Mouse (Mus musculus) CH12.LX (cell line): ENCODE measurements around the gene Rybp. TPM values are rescaled to one million over a fixed set of nuclear protein-coding genes. Genes with fewer than 3 reads are reported as not detected.

Source experiments
- DNase-seq: peaks from one replicate; pipeline ENCODE4 v3.0.0-alpha.2; 2013; ENCODE audit errors: extremely low read depth
- H3K27ac ChIP-seq: 2 replicates; pipeline ENCODE4 v1.5.1; 2012; ENCODE audit warnings: low read depth, mild to moderate bottlenecking, control low read depth, moderate library complexity; ENCODE audit not compliant: insufficient read depth
- H3K27me3 ChIP-seq: replicated peaks from 2 replicates; pipeline ENCODE3; 2012; ENCODE audit warnings: inconsistent platforms
- H3K36me3 ChIP-seq, 2 experiments: replicated peaks in 1 of 2; 2 replicates each; pipeline versions ENCODE3 to v1.6.1; 2012; ENCODE audit warnings: inconsistent platforms in 1 of 2, low read length in 1 of 2, mild to moderate bottlenecking in 1 of 2, mixed read lengths in 1 of 2, moderate library complexity in 1 of 2; ENCODE audit not compliant: control insufficient read depth in 1 of 2, insufficient read depth in 1 of 2
- H3K4me1 ChIP-seq, 2 experiments: 2 replicates each; pipeline ENCODE4 v1.6.1; 2012; ENCODE audit warnings: inconsistent platforms in 1 of 2, moderate library complexity in 1 of 2; ENCODE audit not compliant: insufficient read depth in 2 of 2, control insufficient read depth in 1 of 2
- H3K4me2 ChIP-seq: 2 replicates; pipeline ENCODE4 v1.6.1; 2012; ENCODE audit warnings: low read depth, mild to moderate bottlenecking, control low read depth; ENCODE audit not compliant: poor library complexity, insufficient read depth, severe bottlenecking
- H3K4me3 ChIP-seq, 3 experiments: fragments of 150-350 bp in 1 of 3; sonication (generic) in 1 of 3; replicated peaks in 1 of 3; 2 replicates each; pipeline versions ENCODE3 to v1.5.1; 2011 to 2012; ENCODE audit warnings: low read depth in 2 of 3, low read length in 2 of 3, mild to moderate bottlenecking in 2 of 3, moderate library complexity in 2 of 3, control low read depth in 1 of 3, improper control_type of control experiment in 1 of 3, inconsistent platforms in 1 of 3, mixed read lengths in 1 of 3; ENCODE audit not compliant: poor library complexity in 1 of 3
- H3K79me2 ChIP-seq: replicated peaks from 2 replicates; pipeline ENCODE4 v1.6.1; 2012; ENCODE audit warnings: mild to moderate bottlenecking, moderate library complexity; ENCODE audit not compliant: control insufficient read depth, poor library complexity, insufficient read depth, severe bottlenecking; ENCODE audit errors: extremely low read depth
- H3K9ac ChIP-seq: 2 replicates; pipeline ENCODE4 v1.6.1; 2012; ENCODE audit warnings: low read depth, mild to moderate bottlenecking, control low read depth, moderate library complexity; ENCODE audit not compliant: insufficient read depth
- H3K9me3 ChIP-seq: replicated peaks from 2 replicates; pipeline ENCODE3; 2012; ENCODE audit warnings: low read length, inconsistent platforms, mixed read lengths
- BHLHE40 ChIP-seq: IDR thresholded peaks from 2 replicates; pipeline ENCODE4 v1.6.1; 2011; ENCODE audit warnings: mild to moderate bottlenecking, low read depth, low read length, improper control_type of control experiment
- CHD1 ChIP-seq: IDR thresholded peaks from 2 replicates; pipeline ENCODE4 v1.6.1; 2012; ENCODE audit warnings: low read depth, low read length, improper control_type of control experiment, inconsistent platforms
- CHD2 ChIP-seq: IDR thresholded peaks from 2 replicates; pipeline ENCODE4 v1.6.1; 2011; ENCODE audit warnings: low read length, improper control_type of control experiment
- ELF1 ChIP-seq: IDR thresholded peaks from 2 replicates; pipeline ENCODE4 v1.6.1; 2014; ENCODE audit warnings: low read depth, mild to moderate bottlenecking, inconsistent platforms, low read length, improper control_type of control experiment
- EP300 ChIP-seq: IDR thresholded peaks from 2 replicates; pipeline ENCODE4 v1.6.1; 2011; ENCODE audit warnings: low read length, improper control_type of control experiment
- ETS1 ChIP-seq: conservative IDR thresholded peaks from 2 replicates; pipeline ENCODE4 v1.6.1; 2012; ENCODE audit warnings: low read depth, mild to moderate bottlenecking, inconsistent platforms, low read length, improper control_type of control experiment, moderate library complexity
- JUN ChIP-seq: IDR thresholded peaks from 2 replicates; pipeline ENCODE4 v1.6.1; 2011; ENCODE audit warnings: low read depth, mild to moderate bottlenecking, low read length, improper control_type of control experiment, moderate library complexity; ENCODE audit not compliant: insufficient read depth
- KAT2A ChIP-seq: IDR thresholded peaks from 2 replicates; pipeline ENCODE4 v1.6.1; 2012; ENCODE audit warnings: low read length, improper control_type of control experiment, inconsistent platforms; ENCODE audit not compliant: insufficient replicate concordance
- MAFK ChIP-seq: IDR thresholded peaks from 2 replicates; pipeline ENCODE4 v1.6.1; 2011; ENCODE audit warnings: low read length, improper control_type of control experiment; ENCODE audit not compliant: insufficient replicate concordance
- MAZ ChIP-seq: IDR thresholded peaks from 2 replicates; pipeline ENCODE4 v1.6.1; 2012; ENCODE audit warnings: low read depth, mild to moderate bottlenecking, inconsistent platforms, low read length, improper control_type of control experiment, moderate library complexity
- MXI1 ChIP-seq: IDR thresholded peaks from 2 replicates; pipeline ENCODE4 v1.6.1; 2011; ENCODE audit warnings: mild to moderate bottlenecking, low read depth, low read length, improper control_type of control experiment
- MYC ChIP-seq: IDR thresholded peaks from 2 replicates; pipeline ENCODE4 v1.6.1; 2011; ENCODE audit warnings: low read depth, mild to moderate bottlenecking, improper control_type of control experiment, low read length
- NELFE ChIP-seq: IDR thresholded peaks from 2 replicates; pipeline ENCODE4 v1.6.1; 2011; ENCODE audit warnings: low read depth, low read length, improper control_type of control experiment
- POLR2A ChIP-seq: IDR thresholded peaks from 2 replicates; pipeline ENCODE4 v1.6.1; 2011; ENCODE audit warnings: low read depth, mild to moderate bottlenecking, improper control_type of control experiment, low read length
- RCOR1 ChIP-seq: conservative IDR thresholded peaks from 2 replicates; pipeline ENCODE4 v1.6.1; 2012; ENCODE audit warnings: low read depth, mild to moderate bottlenecking, inconsistent platforms, low read length, improper control_type of control experiment
- UBTF ChIP-seq: IDR thresholded peaks from 2 replicates; pipeline ENCODE4 v1.6.1; 2012; ENCODE audit warnings: low read depth, mild to moderate bottlenecking, inconsistent platforms, low read length, improper control_type of control experiment, moderate library complexity
- ZC3H11A ChIP-seq: IDR thresholded peaks from 2 replicates; pipeline ENCODE4 v1.6.1; 2012; ENCODE audit warnings: low read depth, mild to moderate bottlenecking, inconsistent platforms, low read length, improper control_type of control experiment
- ZNF384 ChIP-seq: IDR thresholded peaks from 2 replicates; pipeline ENCODE4 v1.6.1; 2012; ENCODE audit warnings: low read depth, low read length, improper control_type of control experiment, inconsistent platforms
- dilution Hi-C: fragments of 300-500 bp; cut with MboI; formaldehyde crosslinking; loops from 2 replicates; pipeline ENCODE4 v1.14.3; 2020; ENCODE audit warnings: low sequenced_read_pairs; ENCODE audit not compliant: extremely low pct_unique_long_range_greater_than_20kb, extremely low pct_ligation_motif_present
- in situ Hi-C: fragments of 300-500 bp; cut with MboI; formaldehyde crosslinking; loops from 3 replicates; pipeline ENCODE4 v1.14.3; 2019; ENCODE audit warnings: low sequenced_read_pairs, low pct_ligation_motif_present, low pct_unique_long_range_greater_than_20kb, mixed read lengths
- polyA plus RNA-seq: library from polyadenylated mRNA; unstranded; fragments of >175 nt; gene quantifications from 2 replicates; pipeline ENCODE4 v1.2.1, GENCODE M21; 2012; ENCODE audit warnings: low read depth; ENCODE audit not compliant: insufficient read length
- total RNA-seq, 2 experiments: library from RNA; depleted of rRNA; stranded (reverse); fragments of 300-350 nt in 1 of 2; fragments of >200 nt in 1 of 2; gene quantifications; 2 replicates each; pipeline ENCODE4 v1.2.3; 2012 to 2014

Gene Rybp
- total and polyA plus RNA-seq, 3 experiments = 9.1 to 27.4 (median 23.6) TPM

DNA sequence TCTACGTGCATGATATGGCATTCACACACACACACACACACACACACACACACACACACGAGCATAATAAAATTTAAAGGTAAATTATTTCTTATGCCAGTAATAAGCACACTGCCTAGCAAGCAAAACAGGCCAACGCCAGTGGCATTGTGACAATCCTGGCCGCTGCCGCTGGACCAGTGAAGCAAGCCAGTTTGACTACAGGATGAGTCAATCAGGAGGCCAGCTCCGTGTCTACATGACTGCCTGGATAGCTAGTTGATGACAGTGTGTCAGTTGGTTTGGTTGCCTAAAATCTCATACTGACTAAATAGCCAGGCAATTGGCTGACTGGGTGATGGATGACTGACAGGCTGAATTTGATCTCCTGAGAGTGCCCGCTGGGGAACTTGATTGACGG, 69.8 kb downstream of the Rybp start:
- no peaks in the 10 kb centered on the region for H3K27me3 ChIP-seq
- no peaks in the 10 kb centered on the region for H3K79me2 ChIP-seq

GRCm38 (mm10) chr6:100216945-100217344, 70.3 kb downstream of the Rybp start:
- Histone ChIP-seq H3K36me3 (no peaks in the 10 kb centered on the region), H3K4me1 (peaks cover 2 to 43% of the 10 kb centered on the region in 2 experiments; a peak in 3 of 4 replicates), H3K27ac (no peak overlapping the region), H3K4me3 (no peak overlapping the region), H3K9me3 (no peaks in the 10 kb centered on the region), H3K79me2 (no peaks in the 10 kb centered on the region), H3K9ac (no peak overlapping the region), H3K27me3 (no peaks in the 10 kb centered on the region), H3K4me2 (no peak overlapping the region)
- dilution Hi-C loops (no loop called here), in situ Hi-C loops (no loop called here)
- TF ChIP-seq UBTF (no peak), RCOR1 (no peak), POLR2A (no peak), BHLHE40 (no peak), CHD2 (no peak), ETS1 (no peak), MAZ (no peak), ELF1 (no peak)
- DNase-seq = no peak

More for the DNA sequence above, 69.8 kb downstream of the Rybp start:
- Histone ChIP-seq H3K27ac (no peak overlapping the region), H3K4me1 (peaks cover 2 to 42% of the 10 kb centered on the region in 2 experiments; a peak in 3 of 4 replicates), H3K4me2 (no peak overlapping the region), H3K36me3 (no peaks in the 10 kb centered on the region), H3K4me3 (no peak overlapping the region), H3K9ac (no peak overlapping the region), H3K9me3 (no peaks in the 10 kb centered on the region)
- no peak for DNase-seq
- no peak for TF ChIP-seq NELFE
- TF ChIP-seq UBTF = no peak
- TF ChIP-seq MAFK = no peak
- TF ChIP-seq MYC = no peak
- no peak for TF ChIP-seq MXI1
- TF ChIP-seq ZC3H11A = no peak
- no peak for TF ChIP-seq ELF1
- TF ChIP-seq ETS1 = no peak
- no peak for TF ChIP-seq EP300
- TF ChIP-seq ZNF384 = no peak
- no peak for TF ChIP-seq CHD1
- no peak for TF ChIP-seq RCOR1
- no peak for TF ChIP-seq KAT2A
- TF ChIP-seq JUN = no peak
- dilution Hi-C loops (no loop called here), in situ Hi-C loops (no loop called here)
